Mouse (Mus musculus): ENCODE results near the gene Tmem199. TPM values are rescaled to one million over a fixed set of nuclear protein-coding genes. Genes with fewer than 3 reads are reported as not detected.
A peak's percentile ranks its signal among the peaks of the same experiment; 100 is the strongest.

The Tmem199 gene
- polyA plus RNA-seq, 1 experiment from 2014 or later, result 52.9 TPM

DNA sequence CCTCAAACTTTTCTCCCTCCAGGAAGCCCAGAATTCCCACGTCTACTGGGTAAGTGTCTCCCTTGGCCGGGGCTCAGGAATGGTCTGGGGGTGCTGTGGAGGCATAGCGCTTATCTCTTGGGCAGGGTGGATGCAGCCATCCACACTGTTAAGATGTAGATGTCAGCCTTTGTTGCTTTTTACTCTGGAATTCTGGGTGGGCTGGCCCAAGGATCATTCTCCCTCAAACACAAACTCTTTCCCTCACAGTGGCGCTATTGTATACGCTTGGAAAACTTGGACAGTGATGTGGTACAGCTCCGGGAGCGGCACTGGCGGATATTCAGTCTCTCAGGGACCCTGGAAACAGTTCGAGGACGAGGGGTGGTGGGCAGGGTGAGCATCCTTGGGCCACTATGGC is 7.0 kb upstream of the Tmem199 start:
- Histone ChIP-seq H3K27me3 (ENCODE audit: control insufficient read depth, insufficient read depth, low read length) (no peaks in the 10 kb centered on the region), H3K4me1 (ENCODE audit: control insufficient read depth, insufficient read depth, low read length) (no peaks in the 10 kb centered on the region), H3K4me2 (replicated peaks; ENCODE audit: low read depth, low read length) (no peak overlapping the region), H3K4me3 (ENCODE audit: low read depth, low read length) (no peak overlapping the region), H3K27ac (ENCODE audit: low read length) (no peak overlapping the region), H3K36me3 (ENCODE audit: control insufficient read depth, insufficient read depth, low read length) (peaks cover 73% of the 10 kb centered on the region), H3K9ac (replicated peaks; ENCODE audit: low read depth, low read length) (no peak overlapping the region), H3K9me3 (ENCODE audit: control insufficient read depth, low read depth, low read length) (no peaks in the 10 kb centered on the region)
- no peak for ATAC-seq (ENCODE audit: insufficient number of reproducible peaks, insufficient read depth, low FRiP score, low read depth)
- WGBS, result 92% methylated on average over 10 of the region's 10 CpGs

DNA sequence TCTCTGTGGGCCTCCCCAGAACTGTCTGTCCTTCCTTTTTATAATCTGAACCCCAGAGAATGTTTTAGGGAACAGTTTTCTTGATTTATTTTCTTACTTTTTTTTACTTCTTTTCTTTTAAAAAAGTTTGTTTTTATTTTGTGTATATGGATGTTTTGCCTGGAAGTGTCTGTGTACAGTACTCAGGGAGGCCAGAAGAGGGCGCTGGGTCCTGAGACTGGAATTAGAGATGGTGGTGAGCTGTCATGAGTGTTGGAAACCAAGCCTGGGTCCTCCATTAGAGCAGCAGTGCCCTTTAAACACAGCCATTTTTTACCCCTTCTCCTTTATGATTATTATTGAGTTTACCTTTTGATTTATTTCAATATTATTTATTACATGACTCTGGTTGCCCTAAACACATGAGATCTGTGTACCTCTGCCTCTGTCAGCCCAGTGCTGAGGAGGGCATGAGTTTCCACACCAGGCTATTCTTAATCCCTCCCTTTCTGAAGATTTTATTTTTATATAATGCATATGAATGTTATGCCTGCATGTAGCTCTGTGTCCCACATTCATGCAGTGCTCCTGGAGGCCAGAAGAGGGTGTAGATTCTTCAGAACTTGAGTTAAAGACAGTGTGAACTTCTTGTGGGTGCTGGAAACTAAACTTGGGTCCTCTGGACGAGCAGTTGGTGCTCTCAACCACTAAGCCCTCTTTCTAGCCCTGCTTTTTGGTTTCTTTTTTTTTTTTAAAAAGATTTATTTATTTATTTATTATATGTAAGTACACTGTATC is 3.8 kb upstream of the Tmem199 start:
- Histone ChIP-seq H3K9me3 (ENCODE audit: control insufficient read depth, low read depth, low read length) (no peaks in the 10 kb centered on the region), H3K9ac (replicated peaks; ENCODE audit: low read depth, low read length) (no peak overlapping the region), H3K27ac (ENCODE audit: low read length) (no peak overlapping the region), H3K36me3 (ENCODE audit: control insufficient read depth, insufficient read depth, low read length) (peaks cover 41% of the 10 kb centered on the region), H3K4me2 (replicated peaks; ENCODE audit: low read depth, low read length) (no peak overlapping the region), H3K4me1 (ENCODE audit: control insufficient read depth, insufficient read depth, low read length) (peaks cover 11% of the 10 kb centered on the region; the same call in 1 of the 2 replicates), H3K4me3 (ENCODE audit: low read depth, low read length) (no peak overlapping the region), H3K27me3 (ENCODE audit: control insufficient read depth, insufficient read depth, low read length) (no peaks in the 10 kb centered on the region)
- ATAC-seq (ENCODE audit: insufficient number of reproducible peaks, insufficient read depth, low FRiP score, low read depth), result no peak
- WGBS, result 68% methylated on average over 2 of the region's 2 CpGs

DNA sequence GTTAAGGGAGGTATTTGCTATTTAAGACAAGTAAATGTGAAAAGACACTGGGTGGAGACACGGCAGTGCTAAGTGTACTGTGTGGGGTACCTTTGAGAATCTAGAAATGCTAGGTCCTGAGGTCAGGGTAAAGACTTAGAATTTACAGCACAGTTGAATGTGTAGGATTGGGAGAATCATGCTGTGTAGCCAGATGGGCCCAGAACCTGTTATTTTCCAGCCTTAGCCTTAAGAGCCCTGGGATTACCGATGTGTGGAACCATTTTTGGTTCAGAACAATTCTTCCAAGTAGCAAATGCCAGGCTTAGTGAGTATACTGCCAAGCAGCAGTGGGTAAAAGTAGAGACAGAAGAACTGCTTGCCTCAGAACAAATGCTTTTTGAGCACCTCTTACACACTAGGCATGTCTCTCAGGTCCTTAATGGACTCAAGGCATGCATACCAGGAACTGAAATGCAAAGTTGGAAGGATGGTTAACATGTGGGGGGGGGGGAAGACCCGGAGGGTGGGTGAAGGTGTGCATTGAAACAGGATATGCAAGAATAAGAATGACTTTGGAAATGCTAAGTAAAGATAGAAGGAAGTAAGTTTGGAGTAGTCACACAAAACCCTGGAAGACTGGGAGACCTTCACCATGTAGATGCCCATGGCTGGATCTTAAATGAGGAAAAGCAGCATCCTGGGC is 1.3 kb upstream of the Tmem199 start:
- peaks cover 29% of the 10 kb centered on the region for H3K36me3 ChIP-seq (ENCODE audit: control insufficient read depth, insufficient read depth, low read length)
- H3K27ac ChIP-seq (ENCODE audit: low read length), result no peak overlapping the region
- H3K9ac ChIP-seq (replicated peaks; ENCODE audit: low read depth, low read length), result peak overlapping the region; percentile 95; the same call in 1 of the 2 replicates
- H3K4me2 ChIP-seq (replicated peaks; ENCODE audit: low read depth, low read length), result peak overlapping the region; percentile 91
- 74% methylated on average over 3 of the region's 3 CpGs for WGBS
- H3K4me1 ChIP-seq (ENCODE audit: control insufficient read depth, insufficient read depth, low read length), result peaks cover 11% of the 10 kb centered on the region; the same call in 1 of the 2 replicates
- H3K4me3 ChIP-seq (ENCODE audit: low read depth, low read length), result peak overlapping the region; percentile 94
- no peaks in the 10 kb centered on the region for H3K27me3 ChIP-seq (ENCODE audit: control insufficient read depth, insufficient read depth, low read length)
- ATAC-seq (ENCODE audit: insufficient number of reproducible peaks, insufficient read depth, low FRiP score, low read depth), result no peak
- no peaks in the 10 kb centered on the region for H3K9me3 ChIP-seq (ENCODE audit: control insufficient read depth, low read depth, low read length)

DNA sequence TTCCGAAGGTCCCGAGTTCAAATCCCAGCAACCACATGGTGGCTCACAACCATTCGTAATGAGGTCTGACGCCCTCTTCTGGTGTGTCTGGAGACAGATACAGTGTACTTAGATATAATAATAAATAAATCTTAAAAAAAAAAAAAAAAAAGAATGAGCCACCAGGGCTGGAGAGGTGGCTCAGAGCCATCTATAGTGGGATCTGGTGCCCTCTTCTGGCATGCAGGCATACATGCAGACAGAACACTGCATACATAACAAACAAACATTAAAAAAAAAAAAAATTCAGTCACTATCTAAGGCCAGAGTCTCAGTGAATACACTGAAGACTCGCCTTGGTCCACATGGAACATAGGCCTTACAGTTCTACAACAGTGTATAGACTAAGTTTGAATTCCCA is 2.8 kb downstream of the Tmem199 start:
- no peak overlapping the region for H3K9ac ChIP-seq (replicated peaks; ENCODE audit: low read depth, low read length)
- ATAC-seq (ENCODE audit: insufficient number of reproducible peaks, insufficient read depth, low FRiP score, low read depth), result no peak
- no peaks in the 10 kb centered on the region for H3K27me3 ChIP-seq (ENCODE audit: control insufficient read depth, insufficient read depth, low read length)
- 77% methylated on average over 5 of the region's 5 CpGs for WGBS
- H3K36me3 ChIP-seq (ENCODE audit: control insufficient read depth, insufficient read depth, low read length), result peaks cover 16% of the 10 kb centered on the region
- no peaks in the 10 kb centered on the region for H3K9me3 ChIP-seq (ENCODE audit: control insufficient read depth, low read depth, low read length)
- no peak overlapping the region for H3K4me3 ChIP-seq (ENCODE audit: low read depth, low read length)
- H3K27ac ChIP-seq (ENCODE audit: low read length), result no peak overlapping the region
- H3K4me2 ChIP-seq (replicated peaks; ENCODE audit: low read depth, low read length), result no peak overlapping the region
- peaks cover 11% of the 10 kb centered on the region; the same call in 1 of the 2 replicates for H3K4me1 ChIP-seq (ENCODE audit: control insufficient read depth, insufficient read depth, low read length)

DNA sequence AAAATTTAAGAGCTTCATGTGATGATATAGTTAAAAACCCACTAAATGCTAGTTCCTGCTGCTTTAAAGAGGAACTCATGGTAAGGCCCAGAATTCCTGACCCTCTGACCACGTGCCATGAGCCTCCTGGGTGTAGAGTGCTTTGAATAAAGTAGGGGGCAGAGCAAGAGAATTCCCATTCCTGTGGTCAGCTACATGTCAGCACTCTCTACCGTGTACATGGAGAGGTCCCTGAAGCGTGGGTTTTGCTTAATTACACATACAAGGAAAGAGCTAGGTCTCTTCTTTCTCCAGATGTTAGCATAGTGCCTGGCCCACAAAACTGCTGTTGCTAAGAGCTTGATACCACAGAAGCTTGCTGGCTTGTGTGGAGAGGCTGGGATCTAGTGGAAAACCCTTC is 6.5 kb downstream of the Tmem199 start:
- no peak overlapping the region for H3K4me3 ChIP-seq (ENCODE audit: low read depth, low read length)
- no peak overlapping the region for H3K9ac ChIP-seq (replicated peaks; ENCODE audit: low read depth, low read length)
- no peaks in the 10 kb centered on the region for H3K4me1 ChIP-seq (ENCODE audit: control insufficient read depth, insufficient read depth, low read length)
- H3K9me3 ChIP-seq (ENCODE audit: control insufficient read depth, low read depth, low read length), result no peaks in the 10 kb centered on the region
- H3K36me3 ChIP-seq (ENCODE audit: control insufficient read depth, insufficient read depth, low read length), result peaks cover 16% of the 10 kb centered on the region
- ATAC-seq (ENCODE audit: insufficient number of reproducible peaks, insufficient read depth, low FRiP score, low read depth), result no peak
- no peak overlapping the region for H3K4me2 ChIP-seq (replicated peaks; ENCODE audit: low read depth, low read length)
- no peak overlapping the region for H3K27ac ChIP-seq (ENCODE audit: low read length)
- 71% methylated on average over 3 of the region's 3 CpGs for WGBS
- no peaks in the 10 kb centered on the region for H3K27me3 ChIP-seq (ENCODE audit: control insufficient read depth, insufficient read depth, low read length)

DNA sequence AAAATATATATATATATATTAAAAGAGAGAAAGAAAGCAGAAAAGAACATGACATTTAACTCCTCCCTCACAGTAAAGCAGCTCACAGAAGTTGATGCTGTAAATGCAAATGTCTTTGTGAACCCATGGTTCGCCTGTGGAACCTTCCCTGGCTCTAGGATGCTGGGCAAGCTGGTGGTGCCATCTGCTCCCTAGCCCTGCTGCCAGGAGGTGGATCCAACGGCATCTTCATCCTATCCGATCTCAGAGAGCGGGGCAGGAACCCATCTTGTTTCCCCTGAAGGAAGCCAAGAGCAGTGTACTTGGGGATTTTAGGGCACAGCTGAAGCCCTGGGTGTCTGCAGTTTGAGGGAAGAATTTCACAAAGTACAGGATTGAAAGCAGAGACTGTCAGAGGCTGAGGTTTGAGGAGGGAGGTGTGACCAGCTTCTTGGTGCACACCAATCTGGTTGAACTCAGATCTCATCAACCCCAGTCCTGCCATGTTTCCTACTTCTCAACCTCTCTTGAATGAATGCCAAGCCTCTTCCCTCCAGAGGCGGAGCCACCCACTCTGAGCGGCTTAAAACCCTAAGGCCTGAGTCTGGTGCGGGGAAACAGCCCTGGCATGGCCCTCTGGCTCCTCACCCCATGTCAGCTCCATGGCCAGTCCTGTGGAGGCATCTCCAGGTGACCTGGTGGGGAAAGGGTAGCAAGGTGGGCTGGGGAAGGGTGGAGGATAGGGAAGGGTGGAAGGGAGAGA is 8.9 kb downstream of the Tmem199 start, which contains the start of gene Sebox:
TSS of gene Sebox (plus strand) at position 539 of the 742 bp plus-strand sequence.
- no peak within 1 kb of the TSS for H3K4me3 ChIP-seq (ENCODE audit: low read depth, low read length)
- peaks cover 6% of the 10 kb centered on the region for H3K27me3 ChIP-seq (ENCODE audit: control insufficient read depth, insufficient read depth, low read length)
- H3K4me2 ChIP-seq (replicated peaks; ENCODE audit: low read depth, low read length), result no peak within 1 kb of the TSS
- peaks cover 11% of the 10 kb centered on the region for H3K36me3 ChIP-seq (ENCODE audit: control insufficient read depth, insufficient read depth, low read length)
- H3K9me3 ChIP-seq (ENCODE audit: control insufficient read depth, low read depth, low read length), result no peaks in the 10 kb centered on the region
- 68% methylated on average over 7 of the region's 7 CpGs for WGBS
- H3K9ac ChIP-seq (replicated peaks; ENCODE audit: low read depth, low read length), result no peak within 1 kb of the TSS
- no peak within 1 kb of the TSS for H3K27ac ChIP-seq (ENCODE audit: low read length)
- ATAC-seq (ENCODE audit: insufficient number of reproducible peaks, insufficient read depth, low FRiP score, low read depth), result no peak
- H3K4me1 ChIP-seq (ENCODE audit: control insufficient read depth, insufficient read depth, low read length), result no peaks in the 10 kb centered on the region

DNA sequence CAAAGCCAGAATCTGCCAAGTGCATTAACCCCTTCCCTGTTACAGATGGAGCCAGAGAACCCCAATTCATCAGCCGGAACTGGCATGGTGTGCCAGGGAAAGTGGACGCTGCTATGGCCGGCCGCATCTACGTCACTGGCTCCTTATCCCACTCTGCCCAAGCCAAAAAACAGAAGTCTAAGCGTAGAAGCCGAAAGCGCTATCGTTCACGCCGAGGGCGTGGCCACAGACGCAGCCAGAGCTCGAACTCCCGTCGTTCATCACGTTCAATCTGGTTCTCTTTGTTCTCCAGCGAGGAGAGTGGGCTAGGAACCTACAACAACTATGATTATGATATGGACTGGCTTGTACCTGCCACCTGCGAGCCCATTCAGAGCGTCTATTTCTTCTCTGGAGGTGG is 10.4 kb downstream of the Tmem199 start:
- Histone ChIP-seq H3K4me3 (ENCODE audit: low read depth, low read length) (no peak overlapping the region), H3K27me3 (ENCODE audit: control insufficient read depth, insufficient read depth, low read length) (peaks cover 6% of the 10 kb centered on the region), H3K4me1 (ENCODE audit: control insufficient read depth, insufficient read depth, low read length) (no peaks in the 10 kb centered on the region), H3K27ac (ENCODE audit: low read length) (no peak overlapping the region), H3K9ac (replicated peaks; ENCODE audit: low read depth, low read length) (no peak overlapping the region), H3K9me3 (ENCODE audit: control insufficient read depth, low read depth, low read length) (no peaks in the 10 kb centered on the region), H3K36me3 (ENCODE audit: control insufficient read depth, insufficient read depth, low read length) (no peaks in the 10 kb centered on the region), H3K4me2 (replicated peaks; ENCODE audit: low read depth, low read length) (no peak overlapping the region)
- 76% methylated on average over 20 of the region's 20 CpGs for WGBS
- no peak for ATAC-seq (ENCODE audit: insufficient number of reproducible peaks, insufficient read depth, low FRiP score, low read depth)

DNA sequence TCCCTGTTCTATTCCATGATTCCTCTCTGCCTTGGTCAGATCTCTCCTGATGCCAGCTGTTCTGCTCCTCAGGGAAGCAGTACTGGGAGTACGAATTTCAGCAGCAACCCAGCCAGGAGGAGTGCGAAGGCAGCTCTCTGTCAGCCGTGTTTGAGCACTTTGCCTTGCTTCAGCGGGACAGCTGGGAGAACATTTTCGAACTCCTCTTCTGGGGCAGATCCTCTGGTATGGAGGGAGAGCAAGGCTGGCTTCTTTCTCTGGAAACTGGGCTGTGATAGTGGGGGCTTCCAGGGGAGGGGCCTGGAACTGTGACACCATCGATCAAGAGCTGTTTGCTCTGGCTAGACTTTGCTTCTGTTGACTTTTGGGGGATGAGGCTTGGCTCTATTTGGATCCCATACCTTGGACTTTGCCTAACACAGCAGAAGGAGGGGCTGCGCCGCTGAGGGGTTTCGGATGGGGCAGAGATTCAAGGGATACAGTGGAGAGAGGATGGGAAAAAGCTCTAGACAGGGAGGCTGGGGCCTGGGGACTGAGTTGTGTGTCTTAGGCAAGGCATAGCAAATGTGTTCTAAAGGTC is 11.3 kb downstream of the Tmem199 start:
- Histone ChIP-seq H3K4me1 (ENCODE audit: control insufficient read depth, insufficient read depth, low read length) (no peaks in the 10 kb centered on the region), H3K4me3 (ENCODE audit: low read depth, low read length) (no peak overlapping the region), H3K27ac (ENCODE audit: low read length) (no peak overlapping the region), H3K36me3 (ENCODE audit: control insufficient read depth, insufficient read depth, low read length) (no peaks in the 10 kb centered on the region), H3K4me2 (replicated peaks; ENCODE audit: low read depth, low read length) (no peak overlapping the region), H3K9ac (replicated peaks; ENCODE audit: low read depth, low read length) (no peak overlapping the region), H3K27me3 (ENCODE audit: control insufficient read depth, insufficient read depth, low read length) (peaks cover 10% of the 10 kb centered on the region), H3K9me3 (ENCODE audit: control insufficient read depth, low read depth, low read length) (no peaks in the 10 kb centered on the region)
- no peak for ATAC-seq (ENCODE audit: insufficient number of reproducible peaks, insufficient read depth, low FRiP score, low read depth)
- WGBS, result 54% methylated on average over 9 of the region's 9 CpGs

Measured in stomach, embryonic 14.5 days (tissue).